Mouse (Mus musculus): ENCODE measurements around the gene Fkbp5. TPM values are rescaled to one million over a fixed set of nuclear protein-coding genes. Genes with fewer than 3 reads are reported as not detected.

Fkbp5 gene
- total and polyA plus RNA-seq, 2 experiments: 17.7 to 30.3 TPM

DNA sequence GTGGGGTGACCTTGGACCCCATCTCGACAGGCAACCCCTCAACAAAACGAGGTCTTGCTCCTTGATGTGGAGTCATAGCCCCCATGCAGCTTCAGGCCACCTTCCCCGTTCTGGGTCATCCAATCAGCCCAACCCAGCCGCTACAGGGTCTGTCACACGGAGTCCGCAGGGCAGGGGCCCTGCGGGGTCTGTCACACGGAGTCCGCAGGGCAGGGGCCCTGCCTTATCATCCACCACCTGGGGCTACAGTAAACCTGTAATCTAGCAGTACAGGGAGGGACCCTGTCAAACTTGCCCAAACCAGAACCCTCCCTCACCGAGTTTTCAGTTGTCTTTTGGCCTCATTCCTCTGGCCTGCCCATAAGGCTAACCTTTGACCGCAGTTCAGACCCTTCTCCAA is 165.3 kb downstream of the Fkbp5 start:
- no peak overlapping the region for H3K27ac ChIP-seq (replicated peaks; ENCODE audit: insufficient read depth, low read depth, low read length)
- H3K79me2 ChIP-seq (ENCODE audit: control insufficient read depth, insufficient read depth, low read length): peaks cover 26% of the 10 kb centered on the region
- no peak for DNase-seq (ENCODE audit: extremely low read depth, low read depth, low spot score)
- H3K27me3 ChIP-seq (ENCODE audit: control insufficient read depth, insufficient read depth, low read length): no peaks in the 10 kb centered on the region
- TF ChIP-seq CTCF (IDR thresholded peaks at IDR 0.05; ENCODE audit: low read depth, low read length): no peak
- no peak for TF ChIP-seq POLR2A (IDR thresholded peaks at IDR 0.05; ENCODE audit: extremely low read depth, insufficient read depth, low read length)
- 46% methylated on average over 11 of the region's 11 CpGs for WGBS
- H3K9ac ChIP-seq (ENCODE audit: low read depth, low read length): no peak overlapping the region
- peaks cover 13% of the 10 kb centered on the region for H3K4me1 ChIP-seq (ENCODE audit: control insufficient read depth, insufficient read depth, low read length)
- H3K36me3 ChIP-seq (ENCODE audit: control insufficient read depth, insufficient read depth, low read length): no peaks in the 10 kb centered on the region
- no peak overlapping the region for H3K4me3 ChIP-seq (ENCODE audit: insufficient read depth, low read depth, low read length)

DNA sequence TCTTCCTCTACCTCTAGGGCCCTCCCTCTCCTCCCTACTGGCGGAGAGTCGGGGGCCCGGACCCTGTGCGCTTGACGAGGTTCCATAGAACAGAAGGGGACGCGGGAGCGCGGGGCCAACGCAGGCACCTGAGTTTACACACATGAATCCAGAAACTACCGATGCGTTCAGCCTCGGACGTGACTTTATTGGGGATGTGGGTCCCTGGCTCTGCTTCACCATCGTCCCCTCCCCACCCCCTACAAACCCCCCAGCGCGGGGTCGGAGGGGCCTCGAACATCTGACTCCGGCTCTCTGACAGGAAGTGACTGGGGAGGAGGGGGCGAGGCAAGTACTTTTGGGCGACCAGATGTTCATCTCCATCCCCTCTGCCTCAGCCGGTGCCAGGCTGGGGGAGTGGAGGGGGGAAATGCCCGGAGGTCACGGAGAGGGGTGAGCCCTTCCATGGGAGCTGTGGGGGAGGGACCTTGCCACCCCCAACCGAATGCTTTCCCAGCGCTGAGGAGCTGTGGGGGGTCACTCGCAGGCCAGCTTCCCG is 165.9 kb downstream of the Fkbp5 start:
- TF ChIP-seq CTCF (IDR thresholded peaks at IDR 0.05; ENCODE audit: low read depth, low read length): no peak
- TF ChIP-seq POLR2A (IDR thresholded peaks at IDR 0.05; ENCODE audit: extremely low read depth, insufficient read depth, low read length): no peak
- H3K36me3 ChIP-seq (ENCODE audit: control insufficient read depth, insufficient read depth, low read length): no peaks in the 10 kb centered on the region
- H3K27me3 ChIP-seq (ENCODE audit: control insufficient read depth, insufficient read depth, low read length): no peaks in the 10 kb centered on the region
- peak overlapping the region; percentile 96 for H3K4me3 ChIP-seq (ENCODE audit: insufficient read depth, low read depth, low read length)
- H3K4me1 ChIP-seq (ENCODE audit: control insufficient read depth, insufficient read depth, low read length): peaks cover 13% of the 10 kb centered on the region
- WGBS: 6% methylated on average over 29 of the region's 29 CpGs
- DNase-seq (ENCODE audit: extremely low read depth, low read depth, low spot score): no peak
- H3K27ac ChIP-seq (replicated peaks; ENCODE audit: insufficient read depth, low read depth, low read length): no peak overlapping the region
- peak overlapping the region; percentile 79 for H3K9ac ChIP-seq (ENCODE audit: low read depth, low read length)
- peaks cover 28% of the 10 kb centered on the region for H3K79me2 ChIP-seq (ENCODE audit: control insufficient read depth, insufficient read depth, low read length)

DNA sequence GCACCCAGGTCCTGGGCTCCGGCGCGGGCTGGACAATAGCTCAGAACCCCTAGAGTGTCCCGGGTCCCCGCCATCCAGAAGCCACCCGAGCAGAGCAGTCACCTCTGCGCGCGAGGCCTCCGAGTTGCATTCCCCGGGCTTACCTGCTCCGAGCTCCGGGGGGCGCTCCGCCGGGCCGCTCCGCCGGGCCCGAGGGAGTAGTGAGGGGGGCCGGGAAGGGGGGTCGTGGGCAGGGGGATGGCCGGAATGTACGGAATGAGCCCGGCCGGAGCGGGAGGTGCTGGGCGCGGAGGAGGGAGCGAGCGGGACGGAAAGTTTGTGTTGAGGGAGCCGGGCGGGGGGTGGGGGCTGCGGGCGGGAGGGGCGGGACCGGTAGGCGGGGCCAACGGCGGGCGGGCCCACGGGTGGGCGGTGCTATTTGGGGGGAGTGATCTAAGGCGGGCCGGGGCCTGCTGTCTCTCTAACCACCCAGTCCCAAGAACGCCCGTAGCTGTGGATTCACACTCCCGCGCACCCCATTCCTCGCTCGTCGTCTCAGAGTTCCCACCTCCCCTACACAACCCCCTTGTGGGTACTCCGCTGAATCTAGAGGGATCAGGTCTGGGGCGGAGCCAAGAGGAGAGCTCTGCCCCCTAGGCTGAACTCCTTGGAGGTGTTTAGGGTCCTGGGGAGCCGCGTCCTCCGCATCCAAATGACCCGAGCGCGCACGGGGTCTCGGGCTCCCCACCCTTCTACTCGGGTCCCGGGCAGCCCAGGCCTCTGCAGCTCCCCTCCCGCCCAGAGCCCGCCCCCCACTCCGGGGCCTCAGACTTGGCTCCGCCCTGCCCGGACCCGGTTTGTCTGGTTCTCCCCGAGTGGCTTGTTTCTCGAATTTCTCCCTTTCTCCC is 166.6 kb downstream of the Fkbp5 start, which contains the start of gene Tead3:
TSS of gene Tead3 (minus strand) at position 352 of the 887 bp plus-strand sequence.
- Histone ChIP-seq H3K27ac (replicated peaks; ENCODE audit: insufficient read depth, low read depth, low read length) (peak within 1 kb of the TSS; percentile 96), H3K9ac (ENCODE audit: low read depth, low read length) (peak within 1 kb of the TSS; percentile 97), H3K4me3 (ENCODE audit: insufficient read depth, low read depth, low read length) (peak within 1 kb of the TSS; percentile 96), H3K36me3 (ENCODE audit: control insufficient read depth, insufficient read depth, low read length) (no peaks in the 10 kb centered on the region), H3K27me3 (ENCODE audit: control insufficient read depth, insufficient read depth, low read length) (no peaks in the 10 kb centered on the region), H3K4me1 (ENCODE audit: control insufficient read depth, insufficient read depth, low read length) (peaks cover 13% of the 10 kb centered on the region), H3K79me2 (ENCODE audit: control insufficient read depth, insufficient read depth, low read length) (peaks cover 34% of the 10 kb centered on the region)
- TF ChIP-seq CTCF (IDR thresholded peaks at IDR 0.05; ENCODE audit: low read depth, low read length) (no peak), POLR2A (IDR thresholded peaks at IDR 0.05; ENCODE audit: extremely low read depth, insufficient read depth, low read length) (peak; percentile 55; the same call in 1 of the 2 replicates)
- WGBS: 1% methylated on average over 57 of the region's 73 CpGs
- DNase-seq (ENCODE audit: extremely low read depth, low read depth, low spot score): peak; percentile 57

DNA sequence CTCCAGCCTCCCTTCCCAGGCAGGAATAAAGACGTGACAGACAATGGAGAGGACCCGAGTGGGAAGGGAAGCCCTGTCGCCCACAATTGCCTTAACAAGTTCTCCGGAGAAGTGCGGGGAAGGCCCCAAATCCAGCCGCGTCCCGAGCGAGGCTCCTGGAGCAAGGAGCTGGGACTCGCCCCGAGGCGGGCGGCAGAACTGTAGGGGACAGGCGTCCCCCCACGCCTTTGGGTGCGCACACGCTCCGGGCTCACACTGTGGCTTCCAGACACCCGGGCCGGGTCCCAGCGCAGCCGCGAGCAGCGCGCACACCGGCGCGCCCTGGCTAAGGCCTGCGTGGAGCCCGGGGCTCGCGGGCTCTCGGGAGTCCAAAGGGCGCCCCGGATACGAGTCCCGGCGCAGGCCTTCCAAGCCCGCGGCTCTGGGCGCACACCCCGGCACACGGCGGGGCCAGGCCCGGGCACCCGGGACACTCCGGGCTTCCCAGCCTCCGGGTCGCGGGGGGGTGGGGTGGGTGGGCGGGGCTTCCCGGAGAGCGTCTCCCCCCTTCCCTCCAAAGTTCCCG is 167.3 kb downstream of the Fkbp5 start:
- TF ChIP-seq POLR2A (IDR thresholded peaks at IDR 0.05; ENCODE audit: extremely low read depth, insufficient read depth, low read length) (peak; percentile 41; the same call in 1 of the 2 replicates), CTCF (IDR thresholded peaks at IDR 0.05; ENCODE audit: low read depth, low read length) (no peak)
- under 1% methylated on average over 50 of the region's 54 CpGs for WGBS
- peaks cover 13% of the 10 kb centered on the region for H3K4me1 ChIP-seq (ENCODE audit: control insufficient read depth, insufficient read depth, low read length)
- no peaks in the 10 kb centered on the region for H3K36me3 ChIP-seq (ENCODE audit: control insufficient read depth, insufficient read depth, low read length)
- peak overlapping the region; percentile 96 for H3K4me3 ChIP-seq (ENCODE audit: insufficient read depth, low read depth, low read length)
- peak overlapping the region; percentile 96 for H3K27ac ChIP-seq (replicated peaks; ENCODE audit: insufficient read depth, low read depth, low read length)
- DNase-seq (ENCODE audit: extremely low read depth, low read depth, low spot score): peak; percentile 66
- H3K79me2 ChIP-seq (ENCODE audit: control insufficient read depth, insufficient read depth, low read length): peaks cover 38% of the 10 kb centered on the region
- no peaks in the 10 kb centered on the region for H3K27me3 ChIP-seq (ENCODE audit: control insufficient read depth, insufficient read depth, low read length)
- peak overlapping the region; percentile 97 for H3K9ac ChIP-seq (ENCODE audit: low read depth, low read length)

DNA sequence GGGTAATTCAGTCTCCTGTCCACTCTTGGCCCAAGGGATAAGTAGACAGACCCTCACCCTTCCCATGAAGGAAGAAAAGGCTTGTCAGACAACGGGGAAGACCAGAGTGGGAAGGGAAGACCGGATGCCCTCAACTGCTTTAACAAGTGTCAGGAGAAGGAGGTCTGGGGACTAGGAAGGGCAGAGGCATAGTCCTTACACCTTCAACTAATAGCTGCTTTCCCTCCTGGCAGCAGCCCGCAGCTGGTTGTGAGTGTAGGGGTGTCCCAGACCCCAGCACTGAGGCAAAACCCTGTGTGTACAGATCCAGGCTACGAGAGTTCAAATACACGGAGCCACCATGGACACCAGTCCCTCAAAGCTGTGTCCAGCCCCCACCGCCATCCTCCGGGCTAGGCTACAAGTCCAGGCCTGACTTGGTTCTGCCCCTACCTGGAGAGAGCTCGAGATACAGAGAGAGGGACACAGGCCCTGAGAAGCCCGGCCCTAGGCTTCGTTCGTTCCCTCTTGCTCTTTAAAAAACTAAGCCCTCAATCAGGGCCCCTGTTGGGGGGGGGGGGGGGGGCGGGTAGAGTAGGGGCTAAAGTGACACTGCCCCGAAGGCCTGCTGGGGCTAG is 168.0 kb downstream of the Fkbp5 start:
- H3K27ac ChIP-seq (replicated peaks; ENCODE audit: insufficient read depth, low read depth, low read length): peak overlapping the region; percentile 94
- peaks cover 42% of the 10 kb centered on the region for H3K79me2 ChIP-seq (ENCODE audit: control insufficient read depth, insufficient read depth, low read length)
- peak; percentile 27 for DNase-seq (ENCODE audit: extremely low read depth, low read depth, low spot score)
- WGBS: 27% methylated on average over 13 of the region's 13 CpGs
- no peaks in the 10 kb centered on the region for H3K36me3 ChIP-seq (ENCODE audit: control insufficient read depth, insufficient read depth, low read length)
- peaks cover 13% of the 10 kb centered on the region for H3K4me1 ChIP-seq (ENCODE audit: control insufficient read depth, insufficient read depth, low read length)
- TF ChIP-seq CTCF (IDR thresholded peaks at IDR 0.05; ENCODE audit: low read depth, low read length): no peak
- TF ChIP-seq POLR2A (IDR thresholded peaks at IDR 0.05; ENCODE audit: extremely low read depth, insufficient read depth, low read length): no peak
- H3K27me3 ChIP-seq (ENCODE audit: control insufficient read depth, insufficient read depth, low read length): no peaks in the 10 kb centered on the region
- peak overlapping the region; percentile 97 for H3K9ac ChIP-seq (ENCODE audit: low read depth, low read length)
- peak overlapping the region; percentile 96 for H3K4me3 ChIP-seq (ENCODE audit: insufficient read depth, low read depth, low read length)

Other genes starting within 250 kb of the Fkbp5 start
- gene Fance, start 204.0 kb downstream of the Fkbp5 start, total RNA-seq (2014; rRNA removed): 6.6 and 9.1 TPM in 2 replicates
- gene Fance, start 204.0 kb downstream of the Fkbp5 start, polyA plus RNA-seq (2012; rRNA removed): 6.4 and 6.8 TPM in 2 replicates
- 497 and 711 TPM in 2 replicates for gene Rpl10a, start 189.1 kb downstream of the Fkbp5 start, total RNA-seq (2014; rRNA removed)
- gene Rpl10a, start 189.1 kb downstream of the Fkbp5 start, polyA plus RNA-seq (2012; rRNA removed): 1,137 and 1,616 TPM in 2 replicates
- gene Tead3, start 166.7 kb downstream of the Fkbp5 start, total RNA-seq (2014; rRNA removed): 3.0 and 3.7 TPM in 2 replicates
- 7.6 and 11.0 TPM in 2 replicates for gene Tead3, start 166.7 kb downstream of the Fkbp5 start, polyA plus RNA-seq (2012; rRNA removed)
- gene Tulp1, start 152.3 kb downstream of the Fkbp5 start, total RNA-seq (2014; rRNA removed): not detected in 2 replicates
- not detected in 2 replicates for gene Tulp1, start 152.3 kb downstream of the Fkbp5 start, polyA plus RNA-seq (2012; rRNA removed)
- not detected in 2 replicates for gene Armc12, start 13.3 kb upstream of the Fkbp5 start, total RNA-seq (2014; rRNA removed)
- gene Armc12, start 13.3 kb upstream of the Fkbp5 start, polyA plus RNA-seq (2012; rRNA removed): not detected in 2 replicates
- gene Clpsl2, start 31.9 kb upstream of the Fkbp5 start, total RNA-seq (2014; rRNA removed): not detected in 2 replicates
- gene Clpsl2, start 31.9 kb upstream of the Fkbp5 start, polyA plus RNA-seq (2012; rRNA removed): not detected in 2 replicates
- 9.5 and 70.1 TPM in 2 replicates for gene Clps, start 43.2 kb upstream of the Fkbp5 start, total RNA-seq (2014; rRNA removed)
- 1.4 and 2.1 TPM in 2 replicates for gene Clps, start 43.2 kb upstream of the Fkbp5 start, polyA plus RNA-seq (2012; rRNA removed)
- gene Lhfpl5, start 58.1 kb upstream of the Fkbp5 start, total RNA-seq (2014; rRNA removed): not detected in 2 replicates
- gene Lhfpl5, start 58.1 kb upstream of the Fkbp5 start, polyA plus RNA-seq (2012; rRNA removed): not detected in 2 replicates
- 12.9 and 13.7 TPM in 2 replicates for gene Srpk1, start 105.2 kb upstream of the Fkbp5 start, total RNA-seq (2014; rRNA removed)
- gene Srpk1, start 105.2 kb upstream of the Fkbp5 start, polyA plus RNA-seq (2012; rRNA removed): 6.1 and 10.8 TPM in 2 replicates
- not detected in 2 replicates for gene Slc26a8, start 172.7 kb upstream of the Fkbp5 start, total RNA-seq (2014; rRNA removed)
- 0.04 and 0.11 TPM in 2 replicates for gene Slc26a8, start 172.7 kb upstream of the Fkbp5 start, polyA plus RNA-seq (2012; rRNA removed)
- gene Mapk14, start 173.8 kb upstream of the Fkbp5 start, total RNA-seq (2014; rRNA removed): 37.7 and 50.8 TPM in 2 replicates
- gene Mapk14, start 173.8 kb upstream of the Fkbp5 start, polyA plus RNA-seq (2012; rRNA removed): 51.6 and 55.3 TPM in 2 replicates
- 2.3 and 2.8 TPM in 2 replicates for gene AC170998.1, start 208.6 kb upstream of the Fkbp5 start, total RNA-seq (2014; rRNA removed)
- not detected in 2 replicates for gene AC170998.1, start 208.6 kb upstream of the Fkbp5 start, polyA plus RNA-seq (2012; rRNA removed)

Data from liver, adult 2 months (tissue).